20 mouse cellular contexts compared by ENCODE assay signal in genomic region chr10:79814271-79814842, GRCm38 (mm10). TPM values are rescaled to one million over a fixed set of nuclear protein-coding genes. Genes with fewer than 3 reads are reported as not detected.
DNase-seq lines count a peak whose midpoint lies in the region; ATAC-seq and TF ChIP-seq lines count a peak whose summit lies in the region.
"Had no signal": no experiment of that assay in that cellular context is flagged by ENCODE, and none has a peak within 500 bp of the region (broad histone marks: within the 10 kb centered on the region; RNA-seq: fewer than 3 reads in every experiment).

No protein-coding gene starts in this region.

- no peak for TF ChIP-seq POLR2A in small intestine, adult 2 months (IDR thresholded peaks at IDR 0.05; ENCODE audit: low read depth, low read length)

- H3K27me3 ChIP-seq in liver, postnatal 0 days (ENCODE audit: insufficient read depth, low read length): no peaks in the 10 kb centered on the region
- no peaks in the 10 kb centered on the region for H3K27me3 ChIP-seq in kidney, postnatal 0 days (ENCODE audit: insufficient read depth, low read length)
- H3K27me3 ChIP-seq in small intestine, adult 2 months (ENCODE audit: control insufficient read depth, insufficient read depth, low read length): no peaks in the 10 kb centered on the region
- H3K27me3 ChIP-seq: heart, embryonic 15.5 days; liver, embryonic 15.5 days had no signal

- 74% methylated on average over 5 of the region's 5 CpGs for WGBS in liver, postnatal 0 days (ENCODE audit: insufficient replicate concordance)
- WGBS in kidney, postnatal 0 days: 66% methylated on average over 5 of the region's 5 CpGs
- WGBS in small intestine, adult 2 months: 59% methylated on average over 5 of the region's 5 CpGs

- no peak overlapping the region for H3K9ac ChIP-seq in liver, postnatal 0 days (replicated peaks)
- H3K9ac ChIP-seq in kidney, postnatal 0 days (ENCODE audit: low read depth, low read length): no peak overlapping the region
- H3K9ac ChIP-seq: forebrain, postnatal 0 days; heart, embryonic 15.5 days; liver, embryonic 15.5 days had no signal

- peak; percentile 53 for ATAC-seq in liver, postnatal 0 days
- ATAC-seq in kidney, postnatal 0 days (replicated peaks; ENCODE audit: low FRiP score, low read depth): peak; percentile 73
- ATAC-seq: activated CD4-positive, CD25-positive, alpha-beta regulatory T cell, adult 4 months; forebrain, postnatal 0 days had no signal

- no peak overlapping the region for H3K4me2 ChIP-seq in liver, postnatal 0 days (ENCODE audit: low read depth, low read length)
- H3K4me2 ChIP-seq in kidney, postnatal 0 days (ENCODE audit: low read length): peak overlapping the region; percentile 26; the same call in 1 of the 2 replicates
- H3K4me2 ChIP-seq: heart, embryonic 15.5 days; liver, embryonic 15.5 days had no signal

- no peak for TF ChIP-seq CTCF in liver, postnatal 0 days (IDR thresholded peaks at IDR 0.05; ENCODE audit: low read depth)
- TF ChIP-seq CTCF in kidney, postnatal 0 days (IDR thresholded peaks at IDR 0.05; ENCODE audit: low read depth): no peak
- no peak for TF ChIP-seq CTCF in small intestine, adult 2 months (IDR thresholded peaks at IDR 0.05; ENCODE audit: extremely low read depth, insufficient read length, insufficient replicate concordance, low read depth, low read length)

- H3K4me3 ChIP-seq in liver, postnatal 0 days (ENCODE audit: low read depth, low read length): no peak overlapping the region
- no peak overlapping the region for H3K4me3 ChIP-seq in kidney, postnatal 0 days (replicated peaks; ENCODE audit: low read depth, low read length)
- no peak overlapping the region for H3K4me3 ChIP-seq in small intestine, adult 2 months (ENCODE audit: low read depth, low read length)
- H3K4me3 ChIP-seq: heart, adult 2 months; heart, embryonic 15.5 days; hindbrain, embryonic 10.5 days; limb, embryonic 10.5 days; liver, embryonic 15.5 days; megakaryocyte, embryonic 14.5 days had no signal

- TF ChIP-seq EP300 in liver, postnatal 0 days (IDR thresholded peaks at IDR 0.05; ENCODE audit: low read depth): no peak

- H3K36me3 ChIP-seq in liver, postnatal 0 days (replicated peaks; ENCODE audit: insufficient read depth, low read length): no peaks in the 10 kb centered on the region
- peaks cover 23% of the 10 kb centered on the region for H3K36me3 ChIP-seq in kidney, postnatal 0 days (ENCODE audit: insufficient read depth, low read length)
- H3K36me3 ChIP-seq in small intestine, adult 2 months (ENCODE audit: control insufficient read depth, insufficient read depth, low read length): no peaks in the 10 kb centered on the region
- H3K36me3 ChIP-seq: liver, embryonic 15.5 days had no signal

- no peaks in the 10 kb centered on the region for H3K9me3 ChIP-seq in liver, postnatal 0 days (ENCODE audit: low read length)
- no peaks in the 10 kb centered on the region for H3K9me3 ChIP-seq in kidney, postnatal 0 days (replicated peaks; ENCODE audit: low read length)
- H3K9me3 ChIP-seq: heart, embryonic 15.5 days; hindbrain, embryonic 10.5 days; limb, embryonic 10.5 days; liver, embryonic 15.5 days; megakaryocyte, embryonic 14.5 days had no signal

- DNase-seq in liver, postnatal 0 days: no peak
- no peak for DNase-seq in liver
- DNase-seq in kidney, adult 11 months: peak; percentile 87
- peak; percentile 38 for DNase-seq in kidney, postnatal 0 days (ENCODE audit: low spot score)
- DNase-seq in T-cell, adult 2 months (ENCODE audit: low spot score): no peak
- DNase-seq in natural killer cell, adult 2 months (ENCODE audit: low spot score in 2 of 2): no peak
- DNase-seq: adrenal gland, postnatal 25 days; B cell, adult 2 months; cerebellum, adult 2 months; forebrain, postnatal 0 days; heart, adult 2 months; lung, postnatal 14 days had no signal

- no peak overlapping the region for H3K27ac ChIP-seq in liver, postnatal 0 days (ENCODE audit: low read depth)
- peak overlapping the region; percentile 92 for H3K27ac ChIP-seq in kidney, postnatal 0 days
- H3K27ac ChIP-seq in small intestine, adult 2 months (ENCODE audit: insufficient read depth, low read depth, low read length): peak overlapping the region; percentile 83
- H3K27ac ChIP-seq: heart, adult 2 months; heart, embryonic 15.5 days; hindbrain, embryonic 10.5 days; liver, embryonic 15.5 days had no signal

- H3K4me1 ChIP-seq in liver, postnatal 0 days (ENCODE audit: insufficient read depth): 0 out of 2 replicates have a peak, but pooled peaks cover 1% of the 10 kb centered on the region
- H3K4me1 ChIP-seq in kidney, postnatal 0 days (replicated peaks; ENCODE audit: insufficient read depth, low read length): 0 out of 2 replicates have a peak, but pooled peaks cover 5% of the 10 kb centered on the region
- peaks cover 38% of the 10 kb centered on the region for H3K4me1 ChIP-seq in small intestine, adult 2 months (ENCODE audit: control insufficient read depth, insufficient read depth, insufficient read length, low read length)
- H3K4me1 ChIP-seq: limb, embryonic 10.5 days had no signal

RNA-seq across cellular contexts. Expression of gene Misp, which starts 6.4 kb away (rescaled TPM):
- 1.00 and 1.3 TPM in 2 replicates for polyA plus RNA-seq in liver, postnatal 0 days (2015; fragmentation: Nextera tagmentation; extraction: Ambion mirVana)
- 24.5 and 24.8 TPM in 2 replicates for polyA plus RNA-seq in kidney, postnatal 0 days (2015; fragmentation: Nextera tagmentation; extraction: Ambion mirVana)
- 141 and 347 TPM in 2 replicates for polyA plus RNA-seq in small intestine, adult 2 months (2012; rRNA removed)
- polyA plus RNA-seq: activated CD4-positive, CD25-positive, alpha-beta regulatory T cell, adult 4 months; limb, embryonic 10.5 days had no signal

RNA-seq across cellular contexts. Expression of gene Palm, which starts 21.0 kb away (rescaled TPM):
- polyA plus RNA-seq in liver, postnatal 0 days (2015; fragmentation: Nextera tagmentation; extraction: Ambion mirVana): 7.9 and 9.2 TPM in 2 replicates
- 132 and 152 TPM in 2 replicates for polyA plus RNA-seq in kidney, postnatal 0 days (2015; fragmentation: Nextera tagmentation; extraction: Ambion mirVana)
- 13.0 and 24.0 TPM in 2 replicates for polyA plus RNA-seq in small intestine, adult 2 months (2012; rRNA removed)

RNA-seq across cellular contexts. Expression of gene Prss57, which starts 23.6 kb away (rescaled TPM):
- 5.0 and 7.2 TPM in 2 replicates for polyA plus RNA-seq in liver, postnatal 0 days (2015; fragmentation: Nextera tagmentation; extraction: Ambion mirVana)
- polyA plus RNA-seq in kidney, postnatal 0 days (2015; fragmentation: Nextera tagmentation; extraction: Ambion mirVana): 0.04 and 0.06 TPM in 2 replicates
- 0.24 and 0.67 TPM in 2 replicates for polyA plus RNA-seq in small intestine, adult 2 months (2012; rRNA removed)
- polyA plus RNA-seq: embryonic facial prominence, embryonic 14.5 days; hindbrain, embryonic 10.5 days had no signal

RNA-seq across cellular contexts. Expression of gene Fstl3, which starts 37.3 kb away (rescaled TPM):
- 0.36 and 0.63 TPM in 2 replicates for polyA plus RNA-seq in liver, postnatal 0 days (2015; fragmentation: Nextera tagmentation; extraction: Ambion mirVana)
- polyA plus RNA-seq in kidney, postnatal 0 days (2015; fragmentation: Nextera tagmentation; extraction: Ambion mirVana): 32.9 and 38.7 TPM in 2 replicates
- polyA plus RNA-seq in small intestine, adult 2 months (2012; rRNA removed): 16.0 and 19.6 TPM in 2 replicates

RNA-seq across cellular contexts. Expression of gene Ptbp1, which starts 39.9 kb away (rescaled TPM):
- 55.4 and 59.1 TPM in 2 replicates for polyA plus RNA-seq in liver, postnatal 0 days (2015; fragmentation: Nextera tagmentation; extraction: Ambion mirVana)
- 220 and 238 TPM in 2 replicates for polyA plus RNA-seq in kidney, postnatal 0 days (2015; fragmentation: Nextera tagmentation; extraction: Ambion mirVana)
- 150 and 285 TPM in 2 replicates for polyA plus RNA-seq in small intestine, adult 2 months (2012; rRNA removed)

Comparison
In these comparisons a context has a peak if more than half of its experiments do, and no peak if none do; other contexts are left out.
1. DNase-seq: peak in kidney, adult 11 months (single experiment) and kidney, postnatal 0 days (single experiment); none in liver, postnatal 0 days (single experiment), liver (single experiment), T-cell, adult 2 months (single experiment) and natural killer cell, adult 2 months (0 of 2).